Mouse (Mus musculus) limb, embryonic 12.5 days (tissue): ENCODE data around the gene Aars2. TPM values are rescaled to one million over a fixed set of nuclear protein-coding genes. Genes with fewer than 3 reads are reported as not detected.

ENCODE experiments used
- ATAC-seq: fragments of 200-750 bp; cut with Nextera tagmentation; 2 replicates; pipeline ENCODE4 v1.8.0; 2017; ENCODE audit warnings: low read depth, moderate TSS enrichment; ENCODE audit not compliant: insufficient number of reproducible peaks, insufficient read depth, low FRiP score, low TSS enrichment
- H3K27ac ChIP-seq: fragments of 300-500 bp; sonication (generic); 2 replicates; pipeline ENCODE4 v1.5.1; 2016; ENCODE audit warnings: mild to moderate bottlenecking, moderate library complexity
- H3K27me3 ChIP-seq: fragments of 300-500 bp; sonication (generic); 2 replicates; pipeline ENCODE4 v1.6.1; 2016; ENCODE audit warnings: mild to moderate bottlenecking, moderate library complexity
- H3K36me3 ChIP-seq: fragments of 300-500 bp; sonication (generic); 2 replicates; pipeline ENCODE4 v1.6.1; 2016; ENCODE audit warnings: mild to moderate bottlenecking, moderate library complexity
- H3K4me1 ChIP-seq: fragments of 300-500 bp; sonication (generic); replicated peaks from 2 replicates; pipeline ENCODE4 v1.6.1; 2016
- H3K4me2 ChIP-seq: fragments of 300-500 bp; sonication (generic); 2 replicates; pipeline ENCODE4 v1.6.1; 2016; ENCODE audit warnings: mild to moderate bottlenecking, moderate library complexity
- H3K4me3 ChIP-seq: fragments of 300-500 bp; sonication (generic); replicated peaks from 2 replicates; pipeline ENCODE4 v1.5.1; 2016; ENCODE audit warnings: mild to moderate bottlenecking
- H3K9ac ChIP-seq: fragments of 300-500 bp; sonication (generic); replicated peaks from 2 replicates; pipeline ENCODE4 v1.6.1; 2016; ENCODE audit warnings: mild to moderate bottlenecking, moderate library complexity
- H3K9me3 ChIP-seq: fragments of 300-500 bp; sonication (generic); 2 replicates; pipeline ENCODE4 v1.6.1; 2016; ENCODE audit warnings: mild to moderate bottlenecking, moderate library complexity
- WGBS: fragments of 180-500 bp; shearing (Covaris S2); methylation state at CpG from one replicate; pipeline ENCODE4 v1.1.7; 2016; 5-methylcytosine and 5-hydroxymethylcytosine counted together
- polyA plus RNA-seq: library from polyadenylated mRNA; unstranded; fragments of >200 nt; fragmentation: Nextera tagmentation; extraction: Ambion mirVana; gene quantifications from 2 replicates; pipeline ENCODE4 v1.2.1, GENCODE M21; 2016

The Aars2 gene
- polyA plus RNA-seq, 1 experiment from 2014 or later, result 25.0 TPM

GRCm38 (mm10) chr17:45517549-45518215 lies 11.0 kb downstream of the Aars2 start:
- Histone ChIP-seq H3K9ac (no peak overlapping the region), H3K4me1 (peaks cover 2% of the 10 kb centered on the region), H3K36me3 (peaks cover 65% of the 10 kb centered on the region), H3K27me3 (no peaks in the 10 kb centered on the region), H3K4me2 (no peak overlapping the region), H3K4me3 (no peak overlapping the region), H3K27ac (no peak overlapping the region), H3K9me3 (no peaks in the 10 kb centered on the region)
- ATAC-seq, result no peak
- 92% methylated on average over 28 of the region's 28 CpGs for WGBS

DNA sequence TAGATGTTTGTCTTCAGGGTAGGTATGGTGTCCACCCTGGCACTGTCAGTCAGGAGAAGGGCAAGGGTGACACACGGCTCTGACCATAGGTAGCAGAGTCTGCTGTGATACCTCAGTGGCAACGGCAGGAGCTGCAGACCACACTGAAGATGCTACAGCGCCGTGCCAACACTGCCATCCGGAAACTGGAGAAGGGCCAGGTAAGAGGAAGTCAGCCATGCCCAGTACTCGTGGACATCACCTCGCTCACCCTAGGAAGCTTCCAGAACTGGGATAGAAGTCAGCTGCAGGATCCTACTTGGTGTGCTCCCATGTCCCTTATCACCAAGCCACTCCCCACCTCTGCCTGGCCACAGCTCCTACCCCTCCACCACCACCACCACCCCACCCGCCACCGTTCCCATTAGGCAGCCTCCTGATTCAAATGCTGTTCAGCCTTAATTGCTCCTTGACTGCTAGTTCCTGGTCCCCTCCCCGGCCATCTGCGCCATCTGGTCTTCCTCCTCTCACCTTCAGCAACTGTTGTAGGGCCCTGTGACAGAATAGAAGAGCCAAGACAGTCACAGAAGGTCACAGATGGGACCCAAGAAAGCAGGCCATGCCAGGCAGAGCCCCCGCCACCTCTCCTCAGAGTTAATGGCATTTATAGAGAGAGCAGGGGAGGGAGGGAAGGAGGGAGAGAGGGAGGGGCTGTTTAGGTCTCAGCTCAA lies 12.3 kb downstream of the Aars2 start:
- Histone ChIP-seq H3K4me1 (peaks cover 11% of the 10 kb centered on the region), H3K9ac (no peak overlapping the region), H3K36me3 (peaks cover 58% of the 10 kb centered on the region), H3K4me2 (no peak overlapping the region), H3K27ac (no peak overlapping the region), H3K9me3 (no peaks in the 10 kb centered on the region), H3K27me3 (peaks cover 6% of the 10 kb centered on the region), H3K4me3 (no peak overlapping the region)
- WGBS, result 73% methylated on average over 12 of the region's 12 CpGs
- no peak for ATAC-seq

DNA sequence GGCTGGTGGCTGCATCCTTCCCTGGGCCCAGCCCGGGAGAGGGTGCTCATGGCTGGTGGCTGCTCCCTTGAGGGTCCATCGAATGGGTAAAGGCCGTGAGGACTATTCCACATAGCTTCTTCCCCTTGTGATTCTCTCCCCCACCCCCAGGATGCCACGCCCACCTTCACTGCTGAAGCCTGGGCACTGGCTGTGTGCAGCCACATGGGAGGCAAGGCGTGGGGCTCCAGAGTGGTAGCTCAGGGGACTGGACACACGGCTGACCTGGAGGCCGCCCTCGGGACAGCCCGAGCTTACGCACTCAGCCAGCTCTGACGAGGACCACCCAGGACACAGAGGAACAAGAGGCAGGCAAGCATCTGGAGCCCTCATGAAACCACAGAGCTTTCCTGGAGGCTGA lies 13.5 kb downstream of the Aars2 start:
- Histone ChIP-seq H3K27ac (no peak overlapping the region), H3K4me3 (no peak overlapping the region), H3K4me2 (no peak overlapping the region), H3K27me3 (peaks cover 18% of the 10 kb centered on the region), H3K36me3 (peaks cover 52% of the 10 kb centered on the region), H3K9me3 (no peaks in the 10 kb centered on the region), H3K9ac (no peak overlapping the region), H3K4me1 (peaks cover 11% of the 10 kb centered on the region)
- ATAC-seq, result no peak
- 71% methylated on average over 11 of the region's 11 CpGs for WGBS

DNA sequence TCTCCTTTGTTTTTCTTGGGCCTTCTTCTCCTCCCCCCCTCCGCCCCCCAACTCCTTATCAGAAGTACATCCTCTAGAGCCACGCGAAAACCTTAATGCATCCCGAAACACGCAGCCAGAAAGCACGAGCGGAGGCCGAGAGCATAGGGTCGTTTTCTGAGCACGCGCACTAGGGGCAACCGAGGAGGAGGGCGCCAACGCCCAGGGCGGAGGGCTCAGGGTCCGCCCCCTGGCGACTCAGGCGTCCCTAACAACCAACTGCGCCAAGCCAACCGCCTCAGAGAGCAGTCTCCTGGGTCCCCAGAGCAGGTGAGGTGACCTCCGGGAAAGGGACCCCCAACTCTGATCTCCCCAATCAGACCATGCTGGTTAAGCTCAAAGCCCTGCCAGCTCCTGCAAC lies 16.6 kb downstream of the Aars2 start, which contains the start of gene Tcte1:
Gene Tcte1 (plus strand): TSS at position 172 of the 400 bp plus-strand sequence.
- Histone ChIP-seq H3K9ac (peak within 1 kb of the TSS; percentile 60), H3K4me2 (peak within 1 kb of the TSS; percentile 78), H3K36me3 (peaks cover 27% of the 10 kb centered on the region), H3K27me3 (peaks cover 37% of the 10 kb centered on the region), H3K9me3 (no peaks in the 10 kb centered on the region), H3K27ac (no peak within 1 kb of the TSS), H3K4me1 (peaks cover 11% of the 10 kb centered on the region), H3K4me3 (peak within 1 kb of the TSS; percentile 40)
- peak; percentile 44; the same call in 1 of the 2 replicates for ATAC-seq
- under 1% methylated on average over 21 of the region's 21 CpGs for WGBS

- no peak overlapping the region for H3K27ac ChIP-seq
- H3K36me3 ChIP-seq, result peaks cover 10% of the 10 kb centered on the region
- H3K4me3 ChIP-seq, result no peak overlapping the region
- no peak overlapping the region for H3K9ac ChIP-seq
- 33% methylated on average over 4 of the region's 4 CpGs for WGBS
- peaks cover 11% of the 10 kb centered on the region for H3K4me1 ChIP-seq
- H3K9me3 ChIP-seq, result no peaks in the 10 kb centered on the region
- ATAC-seq, result no peak
- H3K27me3 ChIP-seq, result peaks cover 46% of the 10 kb centered on the region
- H3K4me2 ChIP-seq, result no peak overlapping the region
Measured at GRCm38 (mm10) chr17:45524961-45525360, 18.3 kb downstream of the Aars2 start.

GRCm38 (mm10) chr17:45526571-45526970 lies 19.9 kb downstream of the Aars2 start:
- peaks cover 59% of the 10 kb centered on the region for H3K27me3 ChIP-seq
- no peak overlapping the region for H3K9ac ChIP-seq
- H3K9me3 ChIP-seq, result no peaks in the 10 kb centered on the region
- H3K4me1 ChIP-seq, result peaks cover 11% of the 10 kb centered on the region
- H3K36me3 ChIP-seq, result no peaks in the 10 kb centered on the region
- 18% methylated on average over 5 of the region's 5 CpGs for WGBS
- H3K27ac ChIP-seq, result no peak overlapping the region
- no peak overlapping the region for H3K4me3 ChIP-seq
- ATAC-seq, result no peak
- no peak overlapping the region for H3K4me2 ChIP-seq

DNA sequence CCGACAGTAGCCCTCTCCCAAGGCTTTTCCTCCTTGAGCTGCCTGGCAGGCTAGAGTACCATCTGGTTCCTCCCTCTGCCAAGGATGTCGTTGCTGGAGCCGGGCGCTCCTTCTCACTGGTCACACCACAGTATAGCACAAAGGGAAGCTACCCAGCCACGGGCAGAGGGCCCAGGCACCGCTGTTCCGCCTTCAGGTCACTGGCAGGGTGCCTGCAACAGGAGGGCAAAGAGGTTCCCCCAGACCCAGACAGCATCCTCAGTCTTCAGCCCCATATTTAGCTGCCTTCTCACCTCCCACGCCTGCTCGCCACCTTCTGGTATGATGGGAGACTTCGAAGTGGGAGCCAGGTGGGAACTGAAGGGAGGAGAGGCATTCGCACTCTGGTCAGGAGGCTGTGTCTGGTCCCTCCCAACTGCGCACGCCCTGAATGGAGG lies 23.7 kb downstream of the Aars2 start:
- Histone ChIP-seq H3K9ac (no peak overlapping the region), H3K27ac (no peak overlapping the region), H3K4me3 (no peak overlapping the region), H3K36me3 (no peaks in the 10 kb centered on the region), H3K9me3 (no peaks in the 10 kb centered on the region), H3K27me3 (peaks cover 76% of the 10 kb centered on the region), H3K4me1 (no peaks in the 10 kb centered on the region), H3K4me2 (no peak overlapping the region)
- no peak for ATAC-seq
- WGBS, result 48% methylated on average over 13 of the region's 13 CpGs

- WGBS, result 54% methylated on average over 15 of the region's 15 CpGs
- peaks cover 84% of the 10 kb centered on the region for H3K27me3 ChIP-seq
Measured at GRCm38 (mm10) chr17:45532896-45533295, 26.3 kb downstream of the Aars2 start.

DNA sequence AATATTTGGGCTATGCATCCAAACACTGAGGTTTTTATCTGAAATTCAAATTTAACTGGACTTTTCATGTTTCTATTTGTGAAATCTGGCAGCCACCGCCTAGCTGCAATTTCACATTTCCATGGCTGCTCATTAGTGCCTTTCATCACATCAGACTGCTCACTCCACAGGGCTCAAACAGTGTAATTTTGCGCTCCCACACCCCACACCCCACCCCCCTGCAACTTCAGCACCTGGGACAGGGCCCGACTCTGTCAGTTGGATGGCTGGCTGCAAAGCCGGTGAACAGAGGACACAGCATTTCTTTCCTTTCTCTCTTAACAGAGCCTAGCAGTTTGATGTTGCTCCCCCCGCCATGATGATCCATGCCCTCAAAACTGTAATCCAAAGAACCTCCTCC lies 29.6 kb downstream of the Aars2 start:
- peaks cover 92% of the 10 kb centered on the region for H3K27me3 ChIP-seq
- no peak overlapping the region for H3K4me2 ChIP-seq
- no peak overlapping the region for H3K9ac ChIP-seq
- H3K4me1 ChIP-seq, result no peaks in the 10 kb centered on the region
- H3K9me3 ChIP-seq, result no peaks in the 10 kb centered on the region
- no peaks in the 10 kb centered on the region for H3K36me3 ChIP-seq
- 16% methylated on average over 5 of the region's 5 CpGs for WGBS
- no peak overlapping the region for H3K27ac ChIP-seq
- no peak for ATAC-seq
- H3K4me3 ChIP-seq, result no peak overlapping the region

More at GRCm38 (mm10) chr17:45532896-45533295, 26.3 kb downstream of the Aars2 start:
- Histone ChIP-seq H3K36me3 (no peaks in the 10 kb centered on the region), H3K9me3 (no peaks in the 10 kb centered on the region), H3K9ac (no peak overlapping the region), H3K4me3 (no peak overlapping the region), H3K27ac (no peak overlapping the region), H3K4me2 (no peak overlapping the region), H3K4me1 (no peaks in the 10 kb centered on the region)
- ATAC-seq, result no peak

GRCm38 (mm10) chr17:45538394-45538793 lies 31.8 kb downstream of the Aars2 start:
- H3K27me3 ChIP-seq, result peaks cover 95% of the 10 kb centered on the region

DNA sequence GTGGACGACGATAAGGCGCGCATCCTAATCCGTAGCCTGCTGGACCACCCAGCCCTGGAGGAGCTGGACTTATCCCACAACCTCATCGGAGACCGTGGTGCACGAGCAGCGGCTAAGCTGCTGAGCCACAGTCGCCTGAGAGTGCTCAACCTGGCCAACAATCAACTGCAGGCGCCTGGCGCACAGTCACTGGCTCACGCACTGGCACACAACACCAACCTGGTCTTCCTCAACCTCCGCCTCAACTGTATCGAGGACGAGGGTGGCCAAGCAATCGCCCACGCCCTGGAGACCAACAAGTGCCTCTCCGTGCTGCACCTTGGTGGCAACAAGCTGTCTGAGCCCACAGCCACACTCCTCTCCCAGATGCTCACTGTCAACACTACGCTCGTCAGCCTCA lies 33.0 kb downstream of the Aars2 start:
- H3K4me2 ChIP-seq, result no peak overlapping the region
- no peak overlapping the region for H3K9ac ChIP-seq
- H3K27me3 ChIP-seq, result peaks cover 97% of the 10 kb centered on the region
- H3K4me1 ChIP-seq, result peaks cover 8% of the 10 kb centered on the region
- H3K4me3 ChIP-seq, result no peak overlapping the region
- no peaks in the 10 kb centered on the region for H3K9me3 ChIP-seq
- peaks cover 4% of the 10 kb centered on the region for H3K36me3 ChIP-seq
- no peak for ATAC-seq
- H3K27ac ChIP-seq, result no peak overlapping the region
- WGBS, result 75% methylated on average over 21 of the region's 21 CpGs

More at GRCm38 (mm10) chr17:45538394-45538793, 31.8 kb downstream of the Aars2 start:
- Histone ChIP-seq H3K4me1 (no peaks in the 10 kb centered on the region), H3K36me3 (no peaks in the 10 kb centered on the region), H3K9ac (no peak overlapping the region), H3K4me3 (no peak overlapping the region), H3K4me2 (no peak overlapping the region), H3K9me3 (no peaks in the 10 kb centered on the region), H3K27ac (no peak overlapping the region)
- 68% methylated on average over 4 of the region's 4 CpGs for WGBS
- no peak for ATAC-seq
